Mouse (Mus musculus) liver, embryonic 11.5 days (tissue): ENCODE results near the gene Asf1a. TPM values are rescaled to one million over a fixed set of nuclear protein-coding genes. Genes with fewer than 3 reads are reported as not detected.
A peak's percentile ranks its signal among the peaks of the same experiment; 100 is the strongest.

ENCODE experiments used
- ATAC-seq: fragments of 200-750 bp; cut with Nextera tagmentation; replicated peaks from 2 replicates; pipeline ENCODE4 v1.8.0; 2017; ENCODE audit warnings: moderate number of reproducible peaks, mild to moderate bottlenecking, moderate TSS enrichment, moderate library complexity; ENCODE audit not compliant: low FRiP score
- DNase-seq: peaks from one replicate; pipeline ENCODE4 v3.0.0-alpha.2; 2017; ENCODE audit warnings: low spot score
- H3K27ac ChIP-seq: fragments of 300-500 bp; sonication (generic); 2 replicates; pipeline ENCODE4 v1.5.1; 2014; ENCODE audit warnings: mild to moderate bottlenecking, low read depth, low read length, control low read depth
- H3K27me3 ChIP-seq: fragments of 300-500 bp; sonication (generic); replicated peaks from 2 replicates; pipeline ENCODE4 v1.6.1; 2014; ENCODE audit warnings: low read length, mixed read lengths; ENCODE audit not compliant: control insufficient read depth, insufficient read depth
- H3K36me3 ChIP-seq: fragments of 300-500 bp; sonication (generic); 2 replicates; pipeline ENCODE4 v1.6.1; 2014; ENCODE audit warnings: mild to moderate bottlenecking, low read length, moderate library complexity, mixed read lengths; ENCODE audit not compliant: control insufficient read depth, insufficient read depth
- H3K4me1 ChIP-seq: fragments of 300-500 bp; sonication (generic); replicated peaks from 2 replicates; pipeline ENCODE4 v1.6.1; 2014; ENCODE audit warnings: low read length, mixed read lengths; ENCODE audit not compliant: control insufficient read depth, insufficient read depth
- H3K4me2 ChIP-seq: fragments of 300-500 bp; sonication (generic); 2 replicates; pipeline ENCODE4 v1.6.1; 2014; ENCODE audit warnings: mild to moderate bottlenecking, control low read depth, moderate library complexity
- H3K4me3 ChIP-seq: fragments of 300-500 bp; sonication (generic); 2 replicates; pipeline ENCODE4 v1.5.1; 2014; ENCODE audit warnings: low read depth, low read length, control low read depth
- H3K9ac ChIP-seq: fragments of 300-500 bp; sonication (generic); 2 replicates; pipeline ENCODE4 v1.6.1; 2014; ENCODE audit warnings: low read depth, low read length, control low read depth
- H3K9me3 ChIP-seq: fragments of 300-500 bp; sonication (generic); 2 replicates; pipeline ENCODE4 v1.6.1; 2016; ENCODE audit warnings: low read length, inconsistent platforms, mixed read lengths; ENCODE audit not compliant: control insufficient read depth
- WGBS: fragments of 180-500 bp; shearing (Covaris S2); extraction: QIAGEN DNeasy Blood & Tissue Kit; methylation state at CpG from one replicate; pipeline ENCODE4 v1.1.7; 2014; 5-methylcytosine and 5-hydroxymethylcytosine counted together
- polyA plus RNA-seq: library from polyadenylated mRNA; unstranded; fragments of >200 nt; fragmentation: Nextera tagmentation; extraction: Ambion mirVana; gene quantifications from 2 replicates; pipeline ENCODE4 v1.2.1, GENCODE M21; 2014

Gene Asf1a
- 172 and 175 TPM in 2 replicates for polyA plus RNA-seq

- peak within 1 kb of the TSS; percentile 96 for H3K9ac ChIP-seq
- 0 out of 2 replicates have a peak, but pooled peaks cover 3% of the 10 kb centered on the region for H3K36me3 ChIP-seq
- DNase-seq (peak; percentile 95), ATAC-seq (peak; percentile 94)
- peak within 1 kb of the TSS; percentile 88 for H3K4me2 ChIP-seq
- H3K27me3 ChIP-seq: no peaks in the 10 kb centered on the region
- peak within 1 kb of the TSS; percentile 98 for H3K27ac ChIP-seq
- WGBS: under 1% methylated on average over 45 of the region's 52 CpGs
- H3K4me3 ChIP-seq: peak within 1 kb of the TSS; percentile 93
- H3K9me3 ChIP-seq: no peaks in the 10 kb centered on the region
- H3K4me1 ChIP-seq: peaks cover 19% of the 10 kb centered on the region; the same call in 1 of the 2 replicates
Measured at GRCm38 (mm10) chr10:53596677-53597120, at the start of gene Asf1a. TSS of gene Asf1a (plus strand) at chr10:53596757.

GRCm38 (mm10) chr10:53562001-53562400, 34.6 kb upstream of the Asf1a start:
- Histone ChIP-seq H3K4me1 (no peaks in the 10 kb centered on the region), H3K9ac (no peak overlapping the region), H3K4me3 (no peak overlapping the region), H3K27me3 (no peaks in the 10 kb centered on the region), H3K27ac (no peak overlapping the region), H3K4me2 (no peak overlapping the region), H3K9me3 (no peaks in the 10 kb centered on the region), H3K36me3 (no peaks in the 10 kb centered on the region)
- ATAC-seq (no peak), DNase-seq (no peak)
- 86% methylated on average over 5 of the region's 5 CpGs for WGBS

- no peaks in the 10 kb centered on the region for H3K36me3 ChIP-seq
- H3K27ac ChIP-seq: no peak overlapping the region
- H3K27me3 ChIP-seq: no peaks in the 10 kb centered on the region
- H3K4me2 ChIP-seq: no peak overlapping the region
- no peak overlapping the region for H3K4me3 ChIP-seq
- H3K4me1 ChIP-seq: no peaks in the 10 kb centered on the region
- no peak for ATAC-seq
- no peaks in the 10 kb centered on the region for H3K9me3 ChIP-seq
- no peak overlapping the region for H3K9ac ChIP-seq
- DNase-seq: no peak
- 80% methylated on average over 2 of the region's 2 CpGs for WGBS
Measured at GRCm38 (mm10) chr10:53565538-53565937, 31.0 kb upstream of the Asf1a start.

- no peak overlapping the region for H3K9ac ChIP-seq
- no peak overlapping the region for H3K4me2 ChIP-seq
- ATAC-seq (no peak), DNase-seq (no peak)
- H3K4me3 ChIP-seq: no peak overlapping the region
- H3K9me3 ChIP-seq: no peaks in the 10 kb centered on the region
- H3K27me3 ChIP-seq: no peaks in the 10 kb centered on the region
- H3K27ac ChIP-seq: no peak overlapping the region
- no peaks in the 10 kb centered on the region for H3K4me1 ChIP-seq
- no peaks in the 10 kb centered on the region for H3K36me3 ChIP-seq
Measured at GRCm38 (mm10) chr10:53568531-53568930, 28.0 kb upstream of the Asf1a start.

- peaks cover 6% of the 10 kb centered on the region; the same call in 1 of the 2 replicates for H3K4me1 ChIP-seq
- H3K9ac ChIP-seq: no peak overlapping the region
- H3K4me2 ChIP-seq: peak overlapping the region; percentile 67
- WGBS: 33% methylated on average over 7 of the region's 7 CpGs
- no peaks in the 10 kb centered on the region for H3K27me3 ChIP-seq
- ATAC-seq (peak; percentile 73), DNase-seq (no peak)
- no peak overlapping the region for H3K27ac ChIP-seq
- peak overlapping the region; percentile 5; the same call in 1 of the 2 replicates for H3K4me3 ChIP-seq
- H3K36me3 ChIP-seq: no peaks in the 10 kb centered on the region
- H3K9me3 ChIP-seq: no peaks in the 10 kb centered on the region
Measured at GRCm38 (mm10) chr10:53580137-53580536, 16.4 kb upstream of the Asf1a start.

- peaks cover 6% of the 10 kb centered on the region; the same call in 1 of the 2 replicates for H3K4me1 ChIP-seq
- H3K9ac ChIP-seq: peak overlapping the region; percentile 52
- no peak overlapping the region; the same call in 1 of the 2 replicates for H3K27ac ChIP-seq
- peak overlapping the region; percentile 43 for H3K4me3 ChIP-seq
- no peaks in the 10 kb centered on the region for H3K27me3 ChIP-seq
- DNase-seq (peak; percentile 55), ATAC-seq (peak; percentile 70)
- WGBS: 30% methylated on average over 14 of the region's 14 CpGs
- H3K4me2 ChIP-seq: peak overlapping the region; percentile 67
- H3K9me3 ChIP-seq: no peaks in the 10 kb centered on the region
- no peaks in the 10 kb centered on the region for H3K36me3 ChIP-seq
Measured at GRCm38 (mm10) chr10:53580621-53581081, 15.9 kb upstream of the Asf1a start.

GRCm38 (mm10) chr10:53581087-53581486, 15.5 kb upstream of the Asf1a start:
- WGBS: 40% methylated on average over 7 of the region's 12 CpGs
- no peak for DNase-seq
- Histone ChIP-seq H3K4me2 (peak overlapping the region; percentile 67), H3K9ac (0 out of 2 replicates have a peak overlapping the region, but pooled peaks have one; percentile 34), H3K27ac (no peak overlapping the region), H3K27me3 (no peaks in the 10 kb centered on the region), H3K9me3 (no peaks in the 10 kb centered on the region), H3K4me1 (peaks cover 6% of the 10 kb centered on the region; the same call in 1 of the 2 replicates), H3K4me3 (peak overlapping the region; percentile 43), H3K36me3 (no peaks in the 10 kb centered on the region)
- peak; percentile 45; the same call in 1 of the 2 replicates for ATAC-seq

GRCm38 (mm10) chr10:53585777-53586176, 10.8 kb upstream of the Asf1a start:
- WGBS: 84% methylated on average over 3 of the region's 3 CpGs
- DNase-seq (no peak), ATAC-seq (no peak)
- Histone ChIP-seq H3K9ac (no peak overlapping the region), H3K4me3 (no peak overlapping the region), H3K36me3 (no peaks in the 10 kb centered on the region), H3K4me1 (0 out of 2 replicates have a peak, but pooled peaks cover under 1% of the 10 kb centered on the region), H3K27me3 (no peaks in the 10 kb centered on the region), H3K27ac (no peak overlapping the region), H3K4me2 (no peak overlapping the region), H3K9me3 (no peaks in the 10 kb centered on the region)
